Mouse (Mus musculus): ENCODE data around the gene Hsd17b13. TPM values are rescaled to one million over a fixed set of nuclear protein-coding genes. Genes with fewer than 3 reads are reported as not detected.

Hsd17b13 gene
- polyA plus RNA-seq, 1 experiment from 2014 or later: 36.9 TPM

GRCm38 (mm10) chr5:104009421-104009820 is 32.2 kb upstream of the Hsd17b13 start:
- Histone ChIP-seq H3K4me3 (ENCODE audit: low read length) (no peak overlapping the region), H3K4me1 (ENCODE audit: control insufficient read depth, insufficient read depth, low read length) (peaks cover 2% of the 10 kb centered on the region; the same call in 1 of the 2 replicates), H3K9me3 (ENCODE audit: control insufficient read depth, low read length) (no peaks in the 10 kb centered on the region), H3K36me3 (ENCODE audit: control insufficient read depth, insufficient read depth, low read length) (0 out of 2 replicates have a peak, but pooled peaks cover 4% of the 10 kb centered on the region), H3K4me2 (ENCODE audit: low read depth, low read length) (no peak overlapping the region), H3K27me3 (replicated peaks; ENCODE audit: control insufficient read depth, insufficient read depth, low read length) (no peaks in the 10 kb centered on the region), H3K9ac (ENCODE audit: low read depth, low read length) (no peak overlapping the region), H3K27ac (ENCODE audit: low read length) (no peak overlapping the region)
- WGBS: 96% methylated on average over 3 of the region's 3 CpGs
- no peak for ATAC-seq

- no peak for ATAC-seq
- WGBS: 74% methylated on average over 5 of the region's 5 CpGs
- Histone ChIP-seq H3K4me3 (ENCODE audit: low read length) (no peak overlapping the region), H3K9ac (ENCODE audit: low read depth, low read length) (no peak overlapping the region), H3K9me3 (ENCODE audit: control insufficient read depth, low read length) (no peaks in the 10 kb centered on the region), H3K4me1 (ENCODE audit: control insufficient read depth, insufficient read depth, low read length) (peaks cover 6% of the 10 kb centered on the region), H3K36me3 (ENCODE audit: control insufficient read depth, insufficient read depth, low read length) (0 out of 2 replicates have a peak, but pooled peaks cover 4% of the 10 kb centered on the region), H3K4me2 (ENCODE audit: low read depth, low read length) (no peak overlapping the region), H3K27ac (ENCODE audit: low read length) (no peak overlapping the region), H3K27me3 (replicated peaks; ENCODE audit: control insufficient read depth, insufficient read depth, low read length) (no peaks in the 10 kb centered on the region)
Measured at GRCm38 (mm10) chr5:104007801-104008200, 30.6 kb upstream of the Hsd17b13 start.

- no peak overlapping the region for H3K9ac ChIP-seq (ENCODE audit: low read depth, low read length)
- no peaks in the 10 kb centered on the region for H3K27me3 ChIP-seq (replicated peaks; ENCODE audit: control insufficient read depth, insufficient read depth, low read length)
- H3K4me2 ChIP-seq (ENCODE audit: low read depth, low read length): no peak overlapping the region
- H3K27ac ChIP-seq (ENCODE audit: low read length): no peak overlapping the region
- H3K36me3 ChIP-seq (ENCODE audit: control insufficient read depth, insufficient read depth, low read length): peaks cover 4% of the 10 kb centered on the region; the same call in 1 of the 2 replicates
- peaks cover 7% of the 10 kb centered on the region for H3K4me1 ChIP-seq (ENCODE audit: control insufficient read depth, insufficient read depth, low read length)
- 59% methylated on average over 3 of the region's 3 CpGs for WGBS
- no peaks in the 10 kb centered on the region for H3K9me3 ChIP-seq (ENCODE audit: control insufficient read depth, low read length)
- no peak overlapping the region for H3K4me3 ChIP-seq (ENCODE audit: low read length)
- no peak for ATAC-seq
Measured at GRCm38 (mm10) chr5:104006811-104007210, 29.6 kb upstream of the Hsd17b13 start.

GRCm38 (mm10) chr5:104003955-104004354 is 26.7 kb upstream of the Hsd17b13 start:
- WGBS: 76% methylated on average over 2 of the region's 2 CpGs
- H3K27me3 ChIP-seq (replicated peaks; ENCODE audit: control insufficient read depth, insufficient read depth, low read length): no peaks in the 10 kb centered on the region

GRCm38 (mm10) chr5:104003256-104003931 is 26.2 kb upstream of the Hsd17b13 start:
- 0 out of 2 replicates have a peak overlapping the region, but pooled peaks have one; percentile 26 for H3K27ac ChIP-seq (ENCODE audit: low read length)
- no peak overlapping the region for H3K9ac ChIP-seq (ENCODE audit: low read depth, low read length)
- H3K36me3 ChIP-seq (ENCODE audit: control insufficient read depth, insufficient read depth, low read length): peaks cover 4% of the 10 kb centered on the region; the same call in 1 of the 2 replicates
- WGBS: 50% methylated on average over 15 of the region's 15 CpGs
- H3K4me1 ChIP-seq (ENCODE audit: control insufficient read depth, insufficient read depth, low read length): peaks cover 10% of the 10 kb centered on the region
- H3K9me3 ChIP-seq (ENCODE audit: control insufficient read depth, low read length): no peaks in the 10 kb centered on the region
- no peak overlapping the region for H3K4me3 ChIP-seq (ENCODE audit: low read length)
- no peaks in the 10 kb centered on the region for H3K27me3 ChIP-seq (replicated peaks; ENCODE audit: control insufficient read depth, insufficient read depth, low read length)
- H3K4me2 ChIP-seq (ENCODE audit: low read depth, low read length): 0 out of 2 replicates have a peak overlapping the region, but pooled peaks have one; percentile 5
- peak; percentile 36; the same call in 1 of the 2 replicates for ATAC-seq

More at GRCm38 (mm10) chr5:104003955-104004354, 26.7 kb upstream of the Hsd17b13 start:
- Histone ChIP-seq H3K9me3 (ENCODE audit: control insufficient read depth, low read length) (no peaks in the 10 kb centered on the region), H3K4me1 (ENCODE audit: control insufficient read depth, insufficient read depth, low read length) (peaks cover 7% of the 10 kb centered on the region), H3K4me3 (ENCODE audit: low read length) (no peak overlapping the region), H3K36me3 (ENCODE audit: control insufficient read depth, insufficient read depth, low read length) (peaks cover 4% of the 10 kb centered on the region; the same call in 1 of the 2 replicates), H3K27ac (ENCODE audit: low read length) (no peak overlapping the region), H3K9ac (ENCODE audit: low read depth, low read length) (no peak overlapping the region), H3K4me2 (ENCODE audit: low read depth, low read length) (no peak overlapping the region)
- no peak for ATAC-seq

DNA sequence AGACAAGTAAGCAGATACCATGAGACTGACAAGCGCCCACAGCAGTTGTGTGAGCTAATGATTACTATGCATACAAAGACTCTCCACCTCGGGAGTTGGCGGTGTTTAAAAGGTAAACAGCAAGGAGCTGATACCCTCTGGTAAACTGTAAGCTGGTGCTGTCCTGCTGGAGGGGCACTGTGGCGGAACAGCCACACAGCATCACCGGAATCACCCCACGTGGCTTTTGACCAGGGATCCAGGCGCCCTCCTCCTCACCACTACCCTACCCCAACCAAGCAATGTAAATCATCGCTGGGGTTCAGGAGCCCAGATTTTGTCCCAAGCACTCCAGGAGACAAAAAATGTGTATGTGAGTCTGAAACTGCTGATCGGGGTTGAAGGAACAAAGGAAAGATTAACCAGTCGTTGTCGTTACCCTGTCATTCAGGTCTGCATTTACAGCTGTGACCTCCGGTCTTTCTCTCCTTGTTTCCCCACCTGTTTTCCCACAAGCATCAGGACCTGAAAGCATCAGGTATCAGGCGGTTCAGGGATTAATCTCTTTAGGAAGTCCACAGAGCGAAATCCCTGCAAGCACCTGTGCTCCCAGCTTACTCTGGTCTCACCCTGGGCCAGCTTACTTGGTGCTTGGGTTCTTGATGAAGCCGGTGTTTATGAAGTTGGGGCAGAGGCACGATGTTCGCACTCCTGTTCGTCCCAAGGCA is 25.5 kb upstream of the Hsd17b13 start:
- whole genome bisulfite sequencing: 38% methylated on average over 18 of the region's 18 CpGs
- Histone ChIP-seq H3K27ac (ENCODE audit: low read length) (0 out of 2 replicates have a peak overlapping the region, but pooled peaks have one; percentile 26), H3K9me3 (ENCODE audit: control insufficient read depth, low read length) (no peaks in the 10 kb centered on the region), H3K4me1 (ENCODE audit: control insufficient read depth, insufficient read depth, low read length) (peaks cover 10% of the 10 kb centered on the region), H3K27me3 (replicated peaks; ENCODE audit: control insufficient read depth, insufficient read depth, low read length) (no peaks in the 10 kb centered on the region), H3K9ac (ENCODE audit: low read depth, low read length) (0 out of 2 replicates have a peak overlapping the region, but pooled peaks have one; percentile 6), H3K36me3 (ENCODE audit: control insufficient read depth, insufficient read depth, low read length) (peaks cover 1% of the 10 kb centered on the region; the same call in 1 of the 2 replicates), H3K4me3 (ENCODE audit: low read length) (no peak overlapping the region), H3K4me2 (ENCODE audit: low read depth, low read length) (0 out of 2 replicates have a peak overlapping the region, but pooled peaks have one; percentile 5)
- ATAC-seq: peak; percentile 34; the same call in 1 of the 2 replicates

- Histone ChIP-seq H3K36me3 (ENCODE audit: control insufficient read depth, insufficient read depth, low read length) (no peaks in the 10 kb centered on the region; the same call in 1 of the 2 replicates), H3K27me3 (replicated peaks; ENCODE audit: control insufficient read depth, insufficient read depth, low read length) (no peaks in the 10 kb centered on the region), H3K4me1 (ENCODE audit: control insufficient read depth, insufficient read depth, low read length) (peaks cover 10% of the 10 kb centered on the region), H3K4me2 (ENCODE audit: low read depth, low read length) (no peak overlapping the region), H3K27ac (ENCODE audit: low read length) (no peak overlapping the region), H3K4me3 (ENCODE audit: low read length) (no peak overlapping the region), H3K9ac (ENCODE audit: low read depth, low read length) (no peak overlapping the region), H3K9me3 (ENCODE audit: control insufficient read depth, low read length) (no peaks in the 10 kb centered on the region)
- WGBS: 4% methylated on average over 5 of the region's 5 CpGs
- ATAC-seq: peak; percentile 53; the same call in 1 of the 2 replicates
Measured at GRCm38 (mm10) chr5:103999738-104000137, 22.5 kb upstream of the Hsd17b13 start.

DNA sequence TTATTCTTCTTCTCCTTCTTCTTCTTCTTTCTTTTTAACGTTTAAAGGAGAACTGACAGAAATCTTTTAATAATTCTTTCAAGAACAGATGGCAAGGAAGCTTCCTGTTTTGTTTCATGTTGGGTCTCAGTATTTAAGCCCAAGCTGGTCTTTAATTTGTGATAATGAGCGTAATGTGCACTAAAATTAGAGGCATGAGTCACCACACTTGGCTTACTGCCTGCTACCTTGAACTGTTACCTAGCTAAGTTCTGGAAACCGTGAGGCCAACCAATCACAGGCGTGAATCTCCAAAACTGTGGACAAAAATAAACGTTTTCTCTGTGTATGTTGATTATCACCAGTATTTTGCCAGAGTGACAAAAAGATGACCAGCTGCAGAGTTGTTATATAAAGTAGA is 21.5 kb upstream of the Hsd17b13 start:
- ATAC-seq: no peak
- Histone ChIP-seq H3K4me1 (ENCODE audit: control insufficient read depth, insufficient read depth, low read length) (peaks cover 10% of the 10 kb centered on the region), H3K4me3 (ENCODE audit: low read length) (no peak overlapping the region), H3K4me2 (ENCODE audit: low read depth, low read length) (no peak overlapping the region), H3K9me3 (ENCODE audit: control insufficient read depth, low read length) (no peaks in the 10 kb centered on the region), H3K27ac (ENCODE audit: low read length) (no peak overlapping the region), H3K9ac (ENCODE audit: low read depth, low read length) (no peak overlapping the region), H3K27me3 (replicated peaks; ENCODE audit: control insufficient read depth, insufficient read depth, low read length) (no peaks in the 10 kb centered on the region), H3K36me3 (ENCODE audit: control insufficient read depth, insufficient read depth, low read length) (no peaks in the 10 kb centered on the region; the same call in 1 of the 2 replicates)
- WGBS: 66% methylated on average over 5 of the region's 5 CpGs

- no peak overlapping the region for H3K27ac ChIP-seq (ENCODE audit: low read length)
- 65% methylated on average over 3 of the region's 3 CpGs for WGBS
- no peak overlapping the region for H3K4me2 ChIP-seq (ENCODE audit: low read depth, low read length)
- 0 out of 2 replicates have a peak, but pooled peaks cover 2% of the 10 kb centered on the region for H3K36me3 ChIP-seq (ENCODE audit: control insufficient read depth, insufficient read depth, low read length)
- no peak overlapping the region for H3K9ac ChIP-seq (ENCODE audit: low read depth, low read length)
- H3K4me1 ChIP-seq (ENCODE audit: control insufficient read depth, insufficient read depth, low read length): peaks cover 3% of the 10 kb centered on the region; the same call in 1 of the 2 replicates
- H3K4me3 ChIP-seq (ENCODE audit: low read length): no peak overlapping the region
- peak; percentile 34; the same call in 1 of the 2 replicates for ATAC-seq
- no peaks in the 10 kb centered on the region for H3K9me3 ChIP-seq (ENCODE audit: control insufficient read depth, low read length)
- H3K27me3 ChIP-seq (replicated peaks; ENCODE audit: control insufficient read depth, insufficient read depth, low read length): no peaks in the 10 kb centered on the region
Measured at GRCm38 (mm10) chr5:103995181-103995580, 18.0 kb upstream of the Hsd17b13 start.
